Mouse (Mus musculus) C2C12 (cell line): ENCODE data around the gene Rnf126.

Experiments
- CEBPB ChIP-seq: IDR thresholded peaks from one replicate; pipeline ENCODE4 v1.6.1; 2011; ENCODE audit warnings: low read depth, mild to moderate bottlenecking, control low read depth, moderate library complexity
- CTCF ChIP-seq: IDR thresholded peaks from one replicate; pipeline ENCODE4 v1.5.1; 2011; ENCODE audit not compliant: control insufficient read depth, insufficient read depth, insufficient read length
- FOSL1 ChIP-seq: IDR thresholded peaks from one replicate; pipeline ENCODE4 v1.8.0; 2011; ENCODE audit warnings: mild to moderate bottlenecking, low read length; ENCODE audit not compliant: poor library complexity, insufficient read depth, severe bottlenecking
- MAX ChIP-seq: IDR thresholded peaks from one replicate; pipeline ENCODE4 v1.6.1; 2011; ENCODE audit warnings: mild to moderate bottlenecking, control low read depth
- MYOD1 ChIP-seq: IDR thresholded peaks from one replicate; pipeline ENCODE4 v1.6.1; 2011; ENCODE audit warnings: low read depth; ENCODE audit not compliant: control insufficient read depth, insufficient read length
- MYOG ChIP-seq: IDR thresholded peaks from one replicate; pipeline ENCODE4 v1.6.1; 2011; ENCODE audit not compliant: control insufficient read depth, insufficient read length; ENCODE audit errors: extremely low read depth
- USF1 ChIP-seq: IDR thresholded peaks from one replicate; pipeline ENCODE4 v1.6.1; 2011; ENCODE audit warnings: low read depth, mild to moderate bottlenecking, control low read depth, moderate library complexity

GRCm38 (mm10) chr10:79748496-79748895 lies 18.3 kb downstream of the Rnf126 start:
- TF ChIP-seq CTCF (no peak), MYOD1 (no peak), CEBPB (no peak), MAX (no peak), USF1 (no peak), MYOG (no peak), FOSL1 (no peak)
